ENCODE assay signal across 8 mouse cellular contexts in genomic region chr17:81669062-81669815, GRCm38 (mm10).
A peak's percentile ranks its signal among the peaks of the same experiment; 100 is the strongest.
DNase-seq lines count a peak whose midpoint lies in the region; ATAC-seq lines count a peak whose summit lies in the region.

No protein-coding gene starts in this region.

- H3K9ac ChIP-seq in intestine, embryonic 15.5 days, result peak overlapping the region; percentile 72

- intact Hi-C loops in left cerebral cortex, postnatal 36 days (cut with DNase I), result loop anchor here (10.0 kb wide), 6 partner anchors 116 to 1286 kb away; no protein-coding TSS in a partner anchor

- 1% methylated on average over 22 of the region's 22 CpGs for WGBS in intestine, embryonic 15.5 days

- H3K27ac ChIP-seq in intestine, embryonic 15.5 days, result peak overlapping the region; percentile 85

- peak overlapping the region; percentile 68 for H3K4me3 ChIP-seq in intestine, embryonic 15.5 days (replicated peaks)
- peak overlapping the region; percentile 94 for H3K4me3 ChIP-seq in megakaryocyte, embryonic 14.5 days (replicated peaks)

- H3K27me3 ChIP-seq in intestine, embryonic 15.5 days (replicated peaks), result peaks cover 15% of the 10 kb centered on the region
- H3K27me3 ChIP-seq in megakaryocyte, embryonic 14.5 days (replicated peaks), result peaks cover 40% of the 10 kb centered on the region

- peak overlapping the region; percentile 94 for H3K4me2 ChIP-seq in intestine, embryonic 15.5 days (replicated peaks)

- H3K36me3 ChIP-seq in intestine, embryonic 15.5 days, result no peaks in the 10 kb centered on the region
- H3K36me3 ChIP-seq in megakaryocyte, embryonic 14.5 days (replicated peaks; ENCODE audit: low read length), result no peaks in the 10 kb centered on the region

- H3K9me3 ChIP-seq in intestine, embryonic 15.5 days, result no peaks in the 10 kb centered on the region
- no peaks in the 10 kb centered on the region for H3K9me3 ChIP-seq in megakaryocyte, embryonic 14.5 days

- peak; percentile 81 for ATAC-seq in intestine, embryonic 15.5 days

- DNase-seq in adrenal gland, adult (ENCODE audit: inconsistent age in 2 of 2, low spot score in 1 of 2), result peak; percentile 12 to 50
- DNase-seq in adrenal gland, postnatal 4 days (ENCODE audit: low spot score in 2 of 2), result no peak
- DNase-seq in embryo, embryonic 10 days (ENCODE audit: low spot score), result peak; percentile 67
- peak; percentile 31 for DNase-seq in gastrocnemius, postnatal 10 days
- peak; percentile 65 to 68 for DNase-seq in left cerebral cortex, postnatal 36 days (ENCODE audit: low spot score in 2 of 2)
- DNase-seq in right cerebral cortex, postnatal 14 days, result peak; percentile 46

- 0 out of 2 replicates have a peak, but pooled peaks cover 2% of the 10 kb centered on the region for H3K4me1 ChIP-seq in intestine, embryonic 15.5 days (replicated peaks)
- H3K4me1 ChIP-seq in megakaryocyte, embryonic 14.5 days, result peaks cover 30% of the 10 kb centered on the region

Comparison
In these comparisons a context has a peak if more than half of its experiments do, and no peak if none do; other contexts are left out.
1. DNase-seq: peak in adrenal gland, adult (2 of 2), embryo, embryonic 10 days (single experiment), gastrocnemius, postnatal 10 days (single experiment), left cerebral cortex, postnatal 36 days (2 of 2) and right cerebral cortex, postnatal 14 days (single experiment); none in adrenal gland, postnatal 4 days (0 of 2).